Mouse (Mus musculus) urinary bladder, postnatal 25 days (tissue): ENCODE measurements around the gene Usp32.

Experiments used
- DNase-seq: peaks from one replicate; pipeline ENCODE4 v3.0.0; 2022; ENCODE audit warnings: low spot score

Usp32 gene

GRCm38 (mm10) chr11:84979351-84979750, 160.6 kb downstream of the Usp32 start:
- DNase-seq = no peak

GRCm38 (mm10) chr11:84978113-84978512, 161.8 kb downstream of the Usp32 start:
- no peak for DNase-seq

GRCm38 (mm10) chr11:84977385-84977952, 162.5 kb downstream of the Usp32 start:
- DNase-seq = no peak

GRCm38 (mm10) chr11:84976706-84977105, 163.3 kb downstream of the Usp32 start:
- no peak for DNase-seq

GRCm38 (mm10) chr11:84974582-84974981, 165.4 kb downstream of the Usp32 start:
- DNase-seq = no peak

DNA sequence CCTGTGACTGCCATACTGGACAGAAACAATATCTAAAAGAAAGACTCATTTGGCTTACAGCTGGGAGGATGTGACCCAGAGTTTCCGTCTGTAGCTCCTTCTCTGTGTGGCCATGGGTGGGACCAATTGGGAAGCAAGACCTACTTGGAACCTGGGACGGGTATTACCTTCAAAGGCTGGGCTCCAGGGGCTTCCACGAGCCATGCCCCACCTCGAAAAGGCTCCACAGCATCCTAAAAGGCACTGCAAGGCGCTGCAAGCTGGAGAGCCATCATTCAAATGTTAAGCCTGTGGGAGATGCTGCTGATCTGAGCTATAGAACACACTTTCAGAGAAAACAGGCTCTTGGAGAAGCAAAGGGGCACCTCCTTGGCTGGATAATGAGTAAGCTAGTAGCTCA, 166.3 kb downstream of the Usp32 start:
- DNase-seq = no peak

GRCm38 (mm10) chr11:84972067-84972466, 167.9 kb downstream of the Usp32 start:
- DNase-seq = no peak

DNA sequence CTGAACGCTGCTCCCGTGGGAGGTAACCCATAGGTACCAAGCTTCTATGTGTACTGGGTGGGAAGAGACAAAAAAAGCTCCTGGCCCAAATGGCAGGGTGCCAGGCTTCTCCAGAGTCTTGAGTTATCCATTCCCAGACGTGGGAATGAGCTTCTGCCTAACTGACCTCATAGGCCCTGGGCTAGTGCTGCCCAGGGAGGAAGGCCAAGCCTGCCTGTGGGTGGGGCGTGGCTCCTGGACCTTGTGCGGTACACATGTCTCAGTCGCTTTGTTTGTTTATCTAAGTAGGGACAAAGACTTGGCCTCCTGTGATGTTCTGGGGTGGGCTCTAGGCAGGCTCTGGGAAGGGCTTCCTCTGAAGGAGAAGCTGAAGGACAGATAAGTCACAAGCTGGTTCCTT, 171.2 kb downstream of the Usp32 start:
- no peak for DNase-seq

GRCm38 (mm10) chr11:84968309-84968708, 171.7 kb downstream of the Usp32 start:
- DNase-seq = no peak

GRCm38 (mm10) chr11:84967113-84967512, 172.8 kb downstream of the Usp32 start:
- no peak for DNase-seq

DNA sequence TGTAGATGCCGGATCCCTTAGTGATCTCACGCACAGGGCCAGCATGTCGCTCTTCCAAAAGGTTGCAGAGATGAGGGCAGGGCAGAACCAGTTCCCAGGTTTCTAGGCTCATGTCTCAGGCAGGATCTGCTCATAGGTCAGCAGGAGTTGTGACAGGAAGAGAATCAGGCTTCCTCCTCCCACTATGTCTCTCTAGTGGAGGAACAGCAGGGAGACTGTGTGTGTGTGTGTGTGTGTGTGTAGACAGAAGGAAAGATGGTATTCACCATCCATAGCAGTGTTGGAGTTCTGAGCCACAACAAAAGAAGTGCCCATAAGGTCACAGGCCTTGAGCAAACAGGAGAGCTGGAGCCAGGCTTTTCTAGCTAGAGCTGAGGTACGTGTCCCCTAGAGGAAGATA, 173.3 kb downstream of the Usp32 start:
- no peak for DNase-seq

DNA sequence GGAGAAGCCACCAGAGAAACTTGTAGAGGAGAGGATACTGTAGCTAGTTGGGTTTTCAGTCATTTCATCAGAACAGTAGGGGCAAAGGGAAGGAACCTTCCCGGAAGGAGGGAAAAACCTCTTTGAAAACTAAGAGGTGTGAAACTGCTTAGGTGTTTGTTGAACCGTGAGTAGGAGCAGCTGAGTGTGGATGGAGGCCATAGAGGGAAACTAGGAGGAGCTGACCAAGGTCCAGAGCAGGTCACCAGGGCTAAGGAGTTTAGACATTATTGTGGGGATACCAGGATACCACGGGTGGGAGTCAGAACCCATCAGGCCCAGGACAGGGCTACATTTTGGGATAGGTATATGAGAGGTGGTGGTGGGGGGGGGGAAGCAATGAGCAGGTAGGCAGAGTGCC, 176.4 kb downstream of the Usp32 start:
- DNase-seq = no peak

DNA sequence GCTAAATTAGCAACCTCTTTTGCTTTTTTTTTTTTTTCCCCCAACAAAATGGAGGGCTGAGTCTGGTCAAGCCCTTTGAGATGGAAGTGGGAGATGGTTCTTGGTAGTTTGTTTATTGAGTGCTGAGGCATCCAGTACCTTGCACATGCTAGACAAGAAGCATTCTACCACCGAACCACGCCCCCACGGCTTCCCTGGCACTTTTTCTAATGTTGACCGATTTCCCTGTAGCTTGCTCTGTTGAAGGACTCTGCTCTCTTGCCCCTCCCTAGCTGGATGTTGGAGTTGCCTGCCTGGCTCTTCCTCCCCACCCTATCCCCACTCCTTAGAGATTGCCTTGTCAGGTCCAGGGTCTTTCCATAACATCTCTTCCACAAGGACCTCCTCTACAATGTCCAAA, 177.4 kb downstream of the Usp32 start:
- DNase-seq = no peak

DNA sequence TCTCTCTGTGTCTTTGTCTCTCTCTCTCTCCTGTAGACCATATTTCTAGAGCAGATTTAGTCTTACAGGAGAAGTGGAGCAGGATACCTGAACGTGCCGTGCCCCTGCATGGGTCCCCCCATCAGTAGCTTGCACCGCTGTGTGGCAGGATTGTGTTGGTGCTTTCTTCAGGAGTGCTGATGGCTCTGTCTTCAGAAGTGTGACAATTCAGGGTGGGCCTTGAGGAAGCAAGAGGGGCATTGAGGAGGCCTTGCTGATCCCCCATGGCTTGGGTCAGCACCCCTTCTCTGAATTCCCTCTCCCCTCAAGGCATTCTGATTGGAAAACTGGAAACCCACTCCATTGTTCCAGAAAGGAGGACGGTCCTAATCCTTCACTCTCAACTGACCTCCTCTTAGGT, 178.4 kb downstream of the Usp32 start:
- no peak for DNase-seq

DNA sequence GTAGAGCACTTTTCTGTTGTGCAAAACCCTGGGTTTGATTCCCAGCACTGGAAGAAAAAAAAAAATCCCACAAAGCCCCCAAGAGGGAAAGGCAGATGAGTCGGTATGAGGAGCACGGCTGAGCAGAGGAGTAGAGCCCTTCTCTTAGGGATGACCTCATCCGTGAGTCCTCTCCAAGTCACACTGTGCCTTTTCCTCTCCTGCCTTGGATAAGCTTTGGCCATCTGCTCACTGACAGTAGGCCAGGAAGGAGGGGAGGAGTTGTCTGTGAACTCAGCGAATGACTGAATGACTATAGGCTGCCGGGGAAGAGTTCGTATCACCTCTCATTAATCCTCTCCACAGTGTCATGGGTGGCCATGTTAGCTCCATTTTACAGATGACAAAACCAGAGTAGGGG, 179.2 kb downstream of the Usp32 start:
- DNase-seq = no peak

- no peak for DNase-seq
Measured at GRCm38 (mm10) chr11:84960291-84960690, 179.7 kb downstream of the Usp32 start.

- DNase-seq = no peak
Measured at GRCm38 (mm10) chr11:84959701-84960181, 180.2 kb downstream of the Usp32 start.

DNA sequence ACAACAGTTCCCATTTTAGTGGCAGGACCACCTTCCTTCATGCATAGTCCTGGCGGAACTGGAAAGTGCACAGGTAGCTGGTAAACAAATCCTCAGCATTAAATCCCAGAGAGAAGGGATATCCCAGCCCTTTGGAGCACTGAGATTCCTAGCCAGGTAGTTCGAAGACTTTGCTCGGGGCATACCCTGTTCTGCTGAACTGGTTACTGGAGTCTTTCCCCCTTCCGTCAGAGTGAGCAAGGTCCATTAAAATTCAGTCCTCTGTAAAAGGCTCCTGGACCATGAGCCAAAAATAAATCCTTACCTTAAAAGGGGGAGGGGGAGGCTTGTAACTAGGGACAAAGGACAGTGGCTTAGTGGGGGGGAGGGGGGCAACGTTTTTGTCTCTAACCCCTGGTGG, 180.8 kb downstream of the Usp32 start:
- no peak for DNase-seq

GRCm38 (mm10) chr11:84958271-84958630, 181.7 kb downstream of the Usp32 start:
- no peak for DNase-seq

GRCm38 (mm10) chr11:84957591-84958270, 182.2 kb downstream of the Usp32 start, which contains the start of gene Car4:
TSS of gene Car4 (plus strand) at chr11:84957786.
- DNase-seq = no peak

- DNase-seq = no peak
Measured at GRCm38 (mm10) chr11:84957171-84957570, 182.8 kb downstream of the Usp32 start.

DNA sequence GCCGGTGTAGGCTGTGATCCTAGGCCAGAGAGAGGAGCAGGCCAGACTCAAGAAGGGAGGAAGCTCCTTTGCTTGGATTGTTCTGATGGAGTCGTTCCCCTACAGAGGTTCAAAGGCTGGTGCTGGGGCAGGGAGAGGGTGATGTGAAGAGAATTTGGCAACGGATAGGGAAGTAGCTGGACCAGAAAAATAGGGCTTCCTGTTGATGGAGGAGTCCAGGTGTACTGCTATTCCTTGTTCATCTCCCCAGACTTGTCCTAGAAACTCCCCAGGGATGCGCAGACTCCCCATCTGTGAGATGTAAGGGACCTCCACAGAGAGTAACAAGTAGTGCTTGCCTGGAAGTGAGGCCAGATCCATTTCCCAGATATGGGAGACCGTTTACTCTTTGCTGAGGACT, 183.6 kb downstream of the Usp32 start:
- no peak for DNase-seq

- DNase-seq = no peak
Measured at GRCm38 (mm10) chr11:84952611-84953010, 187.3 kb downstream of the Usp32 start.

DNA sequence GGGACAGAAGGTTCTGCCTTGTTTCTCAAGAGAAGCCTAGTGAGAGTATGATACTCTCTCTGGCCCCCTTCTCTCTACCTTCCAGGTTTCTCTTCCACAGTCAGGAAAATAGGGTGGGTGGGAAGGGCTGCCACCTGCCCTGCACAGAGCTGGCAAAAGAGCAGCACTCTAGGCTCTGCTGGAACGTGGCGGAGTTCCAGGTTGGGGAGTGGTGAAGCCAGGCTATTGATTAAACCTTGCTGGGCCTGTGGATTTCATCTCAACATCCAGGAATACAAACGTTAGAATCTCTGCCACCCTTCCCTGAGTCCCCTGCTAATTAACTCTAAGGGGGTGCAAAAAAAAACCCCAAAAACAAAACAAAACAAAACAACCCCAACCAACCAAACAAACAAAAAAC, 191.4 kb downstream of the Usp32 start:
- DNase-seq = no peak
